Comparison of ENCODE assay signal across 30 mouse cellular contexts in genomic region chr17:24775173-24775572, GRCm38 (mm10). TPM values are rescaled to one million over a fixed set of nuclear protein-coding genes. Genes with fewer than 3 reads are reported as not detected.
"Had no signal": no experiment of that assay in that cellular context is flagged by ENCODE, and none has a peak within 500 bp of the region (broad histone marks: within the 10 kb centered on the region; RNA-seq: fewer than 3 reads in every experiment).

No protein-coding gene starts in this region.

- H3K27ac ChIP-seq: gastrocnemius, adult 2 months; heart, embryonic 10.5 days; hindbrain, embryonic 10.5 days; hindbrain, embryonic 12.5 days; hindbrain, embryonic 14.5 days; intestine, embryonic 15.5 days; layer of hippocampus, adult 2 months; left cerebral cortex, adult 2 months; limb, embryonic 10.5 days; limb, embryonic 12.5 days had no signal

- H3K9me3 ChIP-seq: heart, embryonic 10.5 days; hindbrain, embryonic 10.5 days; hindbrain, embryonic 12.5 days; intestine, embryonic 15.5 days; limb, embryonic 10.5 days had no signal

- H3K27me3 ChIP-seq: heart, embryonic 12.5 days; hindbrain, embryonic 12.5 days; intestine, embryonic 15.5 days; limb, embryonic 12.5 days had no signal

- ATAC-seq: hindbrain, embryonic 16.5 days; inflammation-experienced regulatory T-cells, adult 6 months; intestine, embryonic 15.5 days; intestine, postnatal 0 days had no signal

- H3K4me1 ChIP-seq: heart, embryonic 10.5 days; heart, embryonic 12.5 days; hindbrain, embryonic 10.5 days; hindbrain, embryonic 12.5 days; intestine, embryonic 15.5 days; limb, embryonic 12.5 days had no signal

- DNase-seq: gastrocnemius, adult 2 months; gastrocnemius, postnatal 10 days; gastrocnemius, postnatal 25 days; heart, adult 18-20 months; heart, postnatal 10 days; heart, postnatal 4 days; kidney, adult 18-20 months; kidney, adult 8-10 months; kidney, postnatal 10 days; kidney, postnatal 25 days; kidney, postnatal 4 days; liver had no signal

- H3K36me3 ChIP-seq: heart, embryonic 10.5 days; heart, embryonic 12.5 days; hindbrain, embryonic 10.5 days; hindbrain, embryonic 12.5 days; intestine, embryonic 15.5 days; limb, embryonic 10.5 days; limb, embryonic 12.5 days had no signal

- H3K9ac ChIP-seq: heart, embryonic 12.5 days; hindbrain, embryonic 12.5 days; hindbrain, embryonic 14.5 days; intestine, embryonic 15.5 days; limb, embryonic 12.5 days had no signal

- H3K4me3 ChIP-seq: gastrocnemius, adult 2 months; heart, embryonic 10.5 days; heart, embryonic 12.5 days; hindbrain, embryonic 10.5 days; hindbrain, embryonic 12.5 days; intestine, embryonic 15.5 days; layer of hippocampus, adult 2 months; left cerebral cortex, adult 2 months; limb, embryonic 10.5 days; limb, embryonic 12.5 days had no signal

- H3K4me2 ChIP-seq: heart, embryonic 12.5 days; hindbrain, embryonic 12.5 days; hindbrain, embryonic 14.5 days; intestine, embryonic 15.5 days; limb, embryonic 12.5 days had no signal

RNA-seq across cellular contexts. Expression of gene Hs3st6, which starts 22.4 kb away (rescaled TPM):
- polyA plus RNA-seq: heart, embryonic 12.5 days; inflammation-experienced regulatory T-cells, adult 6 months had no signal

RNA-seq across cellular contexts. Expression of gene Meiob, which starts 28.9 kb away (rescaled TPM):
- polyA plus RNA-seq: frontal cortex, adult 2 months; heart, embryonic 10.5 days; heart, embryonic 12.5 days; heart, embryonic 14.5 days; heart, embryonic 16.5 days; hindbrain, embryonic 10.5 days; hindbrain, embryonic 12.5 days; hindbrain, embryonic 14.5 days; hindbrain, embryonic 16.5 days; inflammation-experienced regulatory T-cells, adult 6 months; intestine, embryonic 15.5 days; kidney, embryonic 14.5 days; limb, embryonic 10.5 days; limb, embryonic 12.5 days; limb, embryonic 14.5 days had no signal

RNA-seq across cellular contexts. Expression of gene Rpl3l, which starts 47.6 kb away (rescaled TPM):
- polyA plus RNA-seq: hindbrain, embryonic 10.5 days; hindbrain, embryonic 12.5 days; hindbrain, embryonic 14.5 days; hindbrain, embryonic 16.5 days; inflammation-experienced regulatory T-cells, adult 6 months; intestine, embryonic 15.5 days; intestine, postnatal 0 days; kidney, embryonic 14.5 days; limb, embryonic 10.5 days; limb, embryonic 12.5 days; limb, embryonic 14.5 days had no signal
